Mouse (Mus musculus) stomach, embryonic 15.5 days (tissue): ENCODE measurements around the gene Afap1. TPM values are rescaled to one million over a fixed set of nuclear protein-coding genes. Genes with fewer than 3 reads are reported as not detected.

Experiments
- ATAC-seq: fragments of 200-750 bp; cut with Nextera tagmentation; 2 replicates; pipeline ENCODE4 v1.8.0; 2017; ENCODE audit warnings: low read depth, moderate number of reproducible peaks, moderate TSS enrichment; ENCODE audit not compliant: insufficient read depth, low FRiP score
- H3K27ac ChIP-seq: fragments of 300-500 bp; sonication (generic); 2 replicates; pipeline ENCODE4 v1.5.1; 2015; ENCODE audit warnings: mild to moderate bottlenecking, inconsistent platforms
- H3K27me3 ChIP-seq: fragments of 300-500 bp; sonication (generic); replicated peaks from 2 replicates; pipeline ENCODE4 v1.6.1; 2015; ENCODE audit warnings: inconsistent platforms
- H3K36me3 ChIP-seq: fragments of 300-500 bp; sonication (generic); 2 replicates; pipeline ENCODE4 v1.6.1; 2015; ENCODE audit warnings: inconsistent platforms
- H3K4me1 ChIP-seq: fragments of 300-500 bp; sonication (generic); 2 replicates; pipeline ENCODE4 v1.6.1; 2015; ENCODE audit warnings: inconsistent platforms
- H3K4me2 ChIP-seq: fragments of 300-500 bp; sonication (generic); 2 replicates; pipeline ENCODE4 v1.6.1; 2015; ENCODE audit warnings: mild to moderate bottlenecking, inconsistent platforms
- H3K4me3 ChIP-seq: fragments of 300-500 bp; sonication (generic); replicated peaks from 2 replicates; pipeline ENCODE4 v1.5.1; 2015; ENCODE audit warnings: inconsistent platforms
- H3K9ac ChIP-seq: fragments of 300-500 bp; sonication (generic); 2 replicates; pipeline ENCODE4 v1.6.1; 2015; ENCODE audit warnings: inconsistent platforms
- H3K9me3 ChIP-seq: fragments of 300-500 bp; sonication (generic); 2 replicates; pipeline ENCODE4 v1.6.1; 2016; ENCODE audit warnings: inconsistent platforms
- WGBS: fragments of 180-500 bp; shearing (Covaris S2); methylation state at CpG from one replicate; pipeline ENCODE4 v1.1.7; 2015; 5-methylcytosine and 5-hydroxymethylcytosine counted together
- polyA plus RNA-seq: library from polyadenylated mRNA; unstranded; fragments of >200 nt; fragmentation: Nextera tagmentation; extraction: Ambion mirVana; gene quantifications from 2 replicates; pipeline ENCODE4 v1.2.1, GENCODE M21; 2015

Afap1 gene
- polyA plus RNA-seq, 1 experiment from 2014 or later = 18.2 TPM

- H3K9ac ChIP-seq = no peak overlapping the region
- ATAC-seq = no peak
- H3K27ac ChIP-seq = no peak overlapping the region
- H3K9me3 ChIP-seq = no peaks in the 10 kb centered on the region
- H3K4me3 ChIP-seq = no peak overlapping the region
- H3K36me3 ChIP-seq = peaks cover 15% of the 10 kb centered on the region; the same call in 1 of the 2 replicates
- no peaks in the 10 kb centered on the region for H3K27me3 ChIP-seq
- WGBS = 89% methylated on average over 8 of the region's 8 CpGs
- H3K4me2 ChIP-seq = no peak overlapping the region
- no peaks in the 10 kb centered on the region for H3K4me1 ChIP-seq
Measured at GRCm38 (mm10) chr5:35988085-35988484, 95.0 kb downstream of the Afap1 start.

DNA sequence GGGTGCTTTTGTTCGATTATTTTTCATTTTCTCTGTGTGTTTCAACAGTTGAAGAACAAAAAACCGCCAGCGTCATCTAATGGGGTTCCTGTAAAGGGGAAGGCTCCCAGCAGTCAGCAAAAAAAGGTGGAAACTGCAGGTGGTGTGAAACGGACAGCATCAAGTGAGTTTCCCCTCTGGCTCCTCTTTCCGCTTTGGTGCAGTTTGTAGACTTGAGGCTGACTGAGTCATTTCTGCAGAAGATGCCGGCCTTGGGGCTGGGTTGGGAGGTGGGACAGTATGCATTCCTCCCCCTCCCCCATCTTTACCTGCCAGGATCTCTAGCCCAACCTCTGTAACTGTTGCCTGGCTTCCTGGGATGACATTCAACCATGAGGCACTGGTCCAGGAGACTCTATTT, 96.4 kb downstream of the Afap1 start:
- Histone ChIP-seq H3K4me3 (no peak overlapping the region), H3K4me1 (no peaks in the 10 kb centered on the region), H3K9ac (no peak overlapping the region), H3K27ac (no peak overlapping the region), H3K36me3 (peaks cover 20% of the 10 kb centered on the region), H3K27me3 (no peaks in the 10 kb centered on the region), H3K4me2 (no peak overlapping the region), H3K9me3 (no peaks in the 10 kb centered on the region)
- 82% methylated on average over 6 of the region's 6 CpGs for WGBS
- ATAC-seq = no peak

GRCm38 (mm10) chr5:35989986-35990735, 97.0 kb downstream of the Afap1 start:
- no peaks in the 10 kb centered on the region for H3K27me3 ChIP-seq
- no peak overlapping the region for H3K9ac ChIP-seq
- ATAC-seq = no peak
- H3K4me1 ChIP-seq = no peaks in the 10 kb centered on the region
- peaks cover 19% of the 10 kb centered on the region; the same call in 1 of the 2 replicates for H3K36me3 ChIP-seq
- no peaks in the 10 kb centered on the region for H3K9me3 ChIP-seq
- H3K27ac ChIP-seq = no peak overlapping the region
- no peak overlapping the region for H3K4me2 ChIP-seq
- 84% methylated on average over 11 of the region's 11 CpGs for WGBS
- H3K4me3 ChIP-seq = no peak overlapping the region

GRCm38 (mm10) chr5:36003797-36004196, 110.7 kb downstream of the Afap1 start:
- no peak overlapping the region for H3K27ac ChIP-seq
- H3K36me3 ChIP-seq = peaks cover 13% of the 10 kb centered on the region
- H3K27me3 ChIP-seq = no peaks in the 10 kb centered on the region
- H3K9ac ChIP-seq = no peak overlapping the region
- H3K4me3 ChIP-seq = no peak overlapping the region
- H3K4me1 ChIP-seq = no peaks in the 10 kb centered on the region
- no peak for ATAC-seq
- WGBS = 77% methylated on average over 10 of the region's 10 CpGs
- H3K9me3 ChIP-seq = no peaks in the 10 kb centered on the region
- no peak overlapping the region for H3K4me2 ChIP-seq

DNA sequence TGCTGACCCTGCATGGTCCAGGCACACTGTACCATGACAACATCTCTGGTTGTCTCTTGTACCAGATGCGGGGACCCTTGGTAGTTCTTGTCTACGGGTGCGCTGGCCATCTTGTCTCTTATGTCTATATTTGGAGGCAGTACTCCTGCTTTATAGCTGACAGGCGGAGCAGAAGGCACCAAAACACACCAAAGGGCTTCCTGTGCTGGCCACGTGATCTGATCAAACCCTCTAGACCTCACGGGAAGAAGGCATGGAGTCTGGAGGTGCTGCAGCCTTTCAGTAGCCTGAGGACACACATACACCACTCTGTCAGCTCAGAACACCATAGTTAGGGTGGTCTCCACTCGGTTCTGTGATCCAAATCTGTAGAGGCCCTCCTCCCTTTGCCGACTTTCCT, 113.0 kb downstream of the Afap1 start:
- H3K36me3 ChIP-seq = no peaks in the 10 kb centered on the region
- WGBS = 69% methylated on average over 8 of the region's 8 CpGs
- H3K4me3 ChIP-seq = no peak overlapping the region
- no peak overlapping the region for H3K9ac ChIP-seq
- H3K9me3 ChIP-seq = no peaks in the 10 kb centered on the region
- no peaks in the 10 kb centered on the region for H3K4me1 ChIP-seq
- no peak for ATAC-seq
- no peaks in the 10 kb centered on the region for H3K27me3 ChIP-seq
- H3K4me2 ChIP-seq = no peak overlapping the region
- H3K27ac ChIP-seq = no peak overlapping the region

DNA sequence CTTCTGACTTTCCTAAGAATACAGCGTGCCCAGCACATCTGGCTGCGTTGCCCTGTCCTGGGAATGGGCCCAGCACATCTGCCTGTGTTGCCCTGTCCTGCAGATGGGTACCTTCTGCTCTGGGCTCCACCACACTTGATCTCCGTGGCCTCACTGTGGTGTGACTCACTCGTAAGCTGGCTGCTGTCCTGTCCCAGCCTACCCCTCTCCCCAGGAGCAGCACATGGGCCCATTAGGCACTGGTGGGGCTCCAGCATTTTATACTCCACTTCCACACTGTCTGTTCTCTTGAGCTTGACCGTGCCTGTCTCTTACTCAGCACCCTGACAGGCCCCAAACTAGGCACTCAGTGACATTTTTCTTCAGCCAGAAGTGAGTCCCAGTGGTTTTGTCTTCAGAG, 113.5 kb downstream of the Afap1 start:
- H3K27ac ChIP-seq = no peak overlapping the region
- no peaks in the 10 kb centered on the region for H3K27me3 ChIP-seq
- no peak for ATAC-seq
- 67% methylated on average over 5 of the region's 5 CpGs for WGBS
- H3K4me1 ChIP-seq = no peaks in the 10 kb centered on the region
- no peaks in the 10 kb centered on the region for H3K9me3 ChIP-seq
- H3K4me2 ChIP-seq = no peak overlapping the region
- no peaks in the 10 kb centered on the region for H3K36me3 ChIP-seq
- no peak overlapping the region for H3K4me3 ChIP-seq
- no peak overlapping the region for H3K9ac ChIP-seq

DNA sequence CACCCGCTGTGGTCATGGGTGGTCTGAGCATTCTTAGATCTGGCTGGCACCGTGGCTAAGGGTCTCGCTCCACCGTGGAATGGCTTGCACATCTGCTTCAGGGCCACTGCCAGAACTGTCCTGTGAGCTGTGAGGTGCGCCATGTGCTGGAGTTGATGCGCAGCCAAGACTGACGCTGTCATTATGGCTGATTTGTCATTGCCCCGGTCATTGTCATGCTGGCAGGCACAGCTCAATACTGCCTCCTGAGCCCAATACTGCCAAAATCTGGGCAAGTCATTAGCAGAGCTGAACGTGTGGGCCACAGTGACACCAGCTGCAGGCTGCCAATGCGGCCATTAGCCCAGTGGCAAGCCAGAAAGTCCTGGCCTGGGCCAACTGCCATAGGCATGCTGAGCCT, 114.5 kb downstream of the Afap1 start:
- H3K4me2 ChIP-seq = no peak overlapping the region
- H3K9me3 ChIP-seq = no peaks in the 10 kb centered on the region

DNA sequence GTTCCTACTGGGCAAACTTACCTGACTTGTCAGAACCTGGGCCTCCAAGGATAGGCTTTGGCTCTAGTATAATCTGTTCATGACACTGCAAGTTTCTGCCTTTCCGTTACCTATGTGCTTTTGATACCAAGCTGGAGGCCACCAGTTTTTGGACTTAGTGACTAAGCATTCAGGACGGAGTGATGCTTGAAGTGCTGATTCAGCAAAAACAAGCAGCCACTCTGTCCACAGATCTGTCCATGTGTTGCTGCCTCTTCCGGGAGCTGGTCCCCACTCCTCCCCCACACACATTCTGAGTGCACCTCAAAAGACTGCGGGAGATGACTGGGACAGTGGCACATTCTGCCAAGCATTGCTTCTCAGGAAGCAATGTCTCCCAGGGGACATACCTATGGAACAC, 116.3 kb downstream of the Afap1 start:
- H3K9me3 ChIP-seq = no peaks in the 10 kb centered on the region
- H3K9ac ChIP-seq = no peak overlapping the region
- no peak for ATAC-seq
- H3K4me1 ChIP-seq = no peaks in the 10 kb centered on the region
- H3K27ac ChIP-seq = no peak overlapping the region
- 75% methylated on average over 4 of the region's 4 CpGs for WGBS
- no peak overlapping the region for H3K4me3 ChIP-seq
- H3K27me3 ChIP-seq = no peaks in the 10 kb centered on the region
- H3K36me3 ChIP-seq = no peaks in the 10 kb centered on the region
- H3K4me2 ChIP-seq = no peak overlapping the region

More for the DNA sequence above, 114.5 kb downstream of the Afap1 start:
- no peak overlapping the region for H3K4me3 ChIP-seq
- H3K36me3 ChIP-seq = no peaks in the 10 kb centered on the region
- WGBS = 83% methylated on average over 10 of the region's 10 CpGs
- ATAC-seq = no peak
- H3K27ac ChIP-seq = no peak overlapping the region
- no peaks in the 10 kb centered on the region for H3K27me3 ChIP-seq
- H3K9ac ChIP-seq = no peak overlapping the region
- no peaks in the 10 kb centered on the region for H3K4me1 ChIP-seq

GRCm38 (mm10) chr5:36018366-36018765, 125.2 kb downstream of the Afap1 start:
- H3K36me3 ChIP-seq = no peaks in the 10 kb centered on the region
- H3K27ac ChIP-seq = no peak overlapping the region
- no peak for ATAC-seq
- H3K27me3 ChIP-seq = no peaks in the 10 kb centered on the region
- H3K4me2 ChIP-seq = no peak overlapping the region
- H3K4me3 ChIP-seq = no peak overlapping the region
- no peaks in the 10 kb centered on the region for H3K9me3 ChIP-seq
- H3K9ac ChIP-seq = no peak overlapping the region
- 87% methylated on average over 3 of the region's 3 CpGs for WGBS
- H3K4me1 ChIP-seq = no peaks in the 10 kb centered on the region

DNA sequence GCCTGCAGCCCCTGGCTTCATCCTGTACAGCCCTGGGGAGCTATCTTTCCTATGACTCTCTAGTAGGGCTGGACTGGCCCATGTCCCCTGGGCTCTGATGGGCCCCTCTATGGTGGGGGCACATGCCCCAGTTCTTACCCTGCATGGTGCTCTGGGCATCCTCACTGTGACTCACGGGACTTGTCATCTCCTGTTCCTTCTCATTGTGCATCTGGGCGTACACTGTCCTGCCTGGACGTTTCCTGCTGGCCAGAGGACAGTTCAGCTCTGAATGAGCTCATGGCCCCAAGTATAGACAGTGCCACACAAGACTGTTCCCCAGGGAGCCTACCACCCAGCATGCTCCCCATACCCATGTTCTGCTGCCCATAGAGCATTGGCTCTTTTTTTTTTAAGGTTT, 128.0 kb downstream of the Afap1 start:
- Histone ChIP-seq H3K36me3 (no peaks in the 10 kb centered on the region; the same call in 1 of the 2 replicates), H3K9me3 (no peaks in the 10 kb centered on the region), H3K4me2 (no peak overlapping the region), H3K9ac (no peak overlapping the region), H3K27me3 (no peaks in the 10 kb centered on the region), H3K4me3 (no peak overlapping the region), H3K27ac (no peak overlapping the region), H3K4me1 (no peaks in the 10 kb centered on the region)
- ATAC-seq = no peak
- 85% methylated on average over 3 of the region's 3 CpGs for WGBS

- H3K9ac ChIP-seq = no peak overlapping the region
- H3K27ac ChIP-seq = no peak overlapping the region
- H3K4me1 ChIP-seq = no peaks in the 10 kb centered on the region
- H3K9me3 ChIP-seq = no peaks in the 10 kb centered on the region
- H3K4me2 ChIP-seq = no peak overlapping the region
- 79% methylated on average over 1 of the region's 1 CpGs for WGBS
- ATAC-seq = no peak
- no peak overlapping the region for H3K4me3 ChIP-seq
- H3K27me3 ChIP-seq = no peaks in the 10 kb centered on the region
- no peaks in the 10 kb centered on the region; the same call in 1 of the 2 replicates for H3K36me3 ChIP-seq
Measured at GRCm38 (mm10) chr5:36022361-36022760, 129.2 kb downstream of the Afap1 start.

- H3K4me3 ChIP-seq = no peak overlapping the region
- no peaks in the 10 kb centered on the region for H3K9me3 ChIP-seq
- no peaks in the 10 kb centered on the region; the same call in 1 of the 2 replicates for H3K36me3 ChIP-seq
- ATAC-seq = no peak
- WGBS = 85% methylated on average over 9 of the region's 9 CpGs
- H3K4me2 ChIP-seq = no peak overlapping the region
- no peaks in the 10 kb centered on the region for H3K27me3 ChIP-seq
- no peaks in the 10 kb centered on the region for H3K4me1 ChIP-seq
- no peak overlapping the region for H3K27ac ChIP-seq
- no peak overlapping the region for H3K9ac ChIP-seq
Measured at GRCm38 (mm10) chr5:36024003-36024685, 131.0 kb downstream of the Afap1 start.
